Mouse (Mus musculus): ENCODE measurements around the gene Atg4c.
A peak's percentile ranks its signal among the peaks of the same experiment; 100 is the strongest.

Gene Atg4c

GRCm38 (mm10) chr4:99193810-99194582, at the start of gene Atg4c:
Gene Atg4c, plus strand, starts transcription at chr4:99193934.
- peak; percentile 66 for DNase-seq (ENCODE audit: low spot score)

- no peak for DNase-seq (ENCODE audit: low spot score)
Measured at GRCm38 (mm10) chr4:99151434-99151833, 42.3 kb upstream of the Atg4c start.

GRCm38 (mm10) chr4:99151885-99152558, 41.7 kb upstream of the Atg4c start:
- no peak for DNase-seq (ENCODE audit: low spot score)

GRCm38 (mm10) chr4:99156641-99157307, 37.0 kb upstream of the Atg4c start:
- DNase-seq (ENCODE audit: low spot score): no peak

- DNase-seq (ENCODE audit: low spot score): no peak
Measured at GRCm38 (mm10) chr4:99158495-99158894, 35.2 kb upstream of the Atg4c start.

- DNase-seq (ENCODE audit: low spot score): no peak
Measured at GRCm38 (mm10) chr4:99160414-99160813, 33.3 kb upstream of the Atg4c start.

- DNase-seq (ENCODE audit: low spot score): no peak
Measured at GRCm38 (mm10) chr4:99160899-99161298, 32.8 kb upstream of the Atg4c start.

GRCm38 (mm10) chr4:99161457-99161971, 32.2 kb upstream of the Atg4c start:
- DNase-seq (ENCODE audit: low spot score): no peak

- no peak for DNase-seq (ENCODE audit: low spot score)
Measured at GRCm38 (mm10) chr4:99163001-99163400, 30.7 kb upstream of the Atg4c start.

GRCm38 (mm10) chr4:99163547-99163946, 30.2 kb upstream of the Atg4c start:
- DNase-seq (ENCODE audit: low spot score): no peak

GRCm38 (mm10) chr4:99168869-99169268, 24.9 kb upstream of the Atg4c start:
- DNase-seq (ENCODE audit: low spot score): no peak

- no peak for DNase-seq (ENCODE audit: low spot score)
Measured at GRCm38 (mm10) chr4:99174265-99174664, 19.5 kb upstream of the Atg4c start.

GRCm38 (mm10) chr4:99176841-99177240, 16.9 kb upstream of the Atg4c start:
- DNase-seq (ENCODE audit: low spot score): no peak

GRCm38 (mm10) chr4:99177255-99177654, 16.5 kb upstream of the Atg4c start:
- DNase-seq (ENCODE audit: low spot score): no peak

- no peak for DNase-seq (ENCODE audit: low spot score)
Measured at GRCm38 (mm10) chr4:99178851-99179250, 14.9 kb upstream of the Atg4c start.

GRCm38 (mm10) chr4:99179446-99180120, 14.2 kb upstream of the Atg4c start:
- no peak for DNase-seq (ENCODE audit: low spot score)

- DNase-seq (ENCODE audit: low spot score): no peak
Measured at GRCm38 (mm10) chr4:99180921-99181320, 12.8 kb upstream of the Atg4c start.

GRCm38 (mm10) chr4:99181739-99182419, 11.9 kb upstream of the Atg4c start:
- DNase-seq (ENCODE audit: low spot score): no peak

GRCm38 (mm10) chr4:99182660-99183431, 10.9 kb upstream of the Atg4c start:
- DNase-seq (ENCODE audit: low spot score): peak; percentile 43

GRCm38 (mm10) chr4:99184678-99185077, 9.1 kb upstream of the Atg4c start:
- no peak for DNase-seq (ENCODE audit: low spot score)

- no peak for DNase-seq (ENCODE audit: low spot score)
Measured at GRCm38 (mm10) chr4:99185305-99185704, 8.4 kb upstream of the Atg4c start.

All from c-Kit-positive CD71-positive TER-119-positive erythroid progenitor cells, embryonic 14.5 days (primary cell).